Mouse (Mus musculus) left cerebral cortex, postnatal 10 days (tissue): ENCODE results near the gene Ocm. TPM values are rescaled to one million over a fixed set of nuclear protein-coding genes. Genes with fewer than 3 reads are reported as not detected.
A peak's percentile ranks its signal among the peaks of the same experiment; 100 is the strongest.

Experiments used
- DNase-seq, 2 experiments: peaks; one replicate each; pipeline ENCODE4 v3.0.0; 2021 to 2022; ENCODE audit warnings: low spot score in 2 of 2, mixed read lengths in 1 of 2; ENCODE audit errors: extremely low spot score in 1 of 2
- intact Hi-C: fragments of 180-260 bp; cut with DNase I; formaldehyde crosslinking; loops from one replicate; pipeline ENCODE4 v1.15.1; 2025
- total RNA-seq, 2 experiments: library from RNA; stranded (reverse); gene quantifications; 2 replicates each; pipeline ENCODE4 v1.2.3; 2021

The Ocm gene
- total RNA-seq, 2 experiments from 2014 or later = 2.3 TPM

DNA sequence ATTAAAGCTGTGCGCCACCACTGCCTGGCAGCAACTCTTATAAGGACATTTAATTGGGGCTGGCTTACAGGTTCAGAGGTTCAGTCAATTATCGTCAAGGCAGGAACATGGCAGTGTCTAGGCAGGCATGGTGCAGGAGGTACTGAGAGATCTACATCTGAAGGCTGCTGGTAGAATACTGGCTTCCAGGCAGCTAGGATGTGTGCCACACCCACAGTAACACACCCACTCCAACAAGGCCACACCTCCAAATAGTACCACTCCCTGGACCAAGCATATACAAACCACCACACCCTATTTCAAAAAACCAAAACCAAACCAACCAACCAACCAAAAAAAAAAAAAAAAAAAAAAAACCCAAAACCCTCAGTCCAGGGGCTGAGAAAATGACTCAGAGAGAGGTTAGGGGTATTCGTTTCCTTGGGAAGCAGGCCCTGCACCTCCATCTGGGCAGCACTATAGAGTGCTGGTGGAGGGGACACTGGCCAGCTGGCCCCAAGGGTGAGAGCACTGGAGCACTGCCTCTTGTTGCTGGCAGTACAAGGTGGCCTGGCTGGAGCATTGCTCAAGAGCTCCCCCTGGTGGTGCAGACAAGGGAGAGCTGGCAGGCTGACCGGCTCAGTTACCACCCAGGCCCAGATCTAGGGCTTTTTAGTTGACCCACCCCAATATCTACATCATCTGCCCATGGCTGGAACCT, 51.4 kb downstream of the Ocm start:
- intact Hi-C loops = loop anchor here (5.0 kb wide), 1 partner anchor 38 kb away; no protein-coding TSS in a partner anchor

DNA sequence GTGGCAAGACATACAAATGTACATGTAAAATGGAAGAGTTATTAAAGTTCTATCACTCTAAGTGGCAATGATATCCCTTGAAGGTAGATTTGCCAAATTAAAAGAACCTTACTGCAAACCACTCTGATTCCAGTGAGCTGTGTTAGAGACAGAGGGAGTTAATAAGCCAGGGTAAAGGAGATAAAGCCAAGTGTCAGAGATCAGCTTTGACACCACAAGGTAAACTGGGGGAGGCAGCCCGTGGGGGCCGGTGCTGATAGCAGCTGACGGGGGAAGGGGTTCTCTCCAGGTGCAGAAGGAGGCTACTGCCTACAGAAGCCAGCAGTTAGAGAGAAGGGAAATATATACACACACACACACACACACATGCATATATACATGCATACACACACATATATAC, 53.8 kb downstream of the Ocm start:
- no peak for DNase-seq
- intact Hi-C loops = no loop called here

More for the DNA sequence above, 51.4 kb downstream of the Ocm start:
- DNase-seq = peak; percentile 13 to 59

Other genes starting within 250 kb of the Ocm start
- 10 to 100 TPM; 46.3 to 46.6 TPM for gene Eif2ak1, start 208.9 kb downstream of the Ocm start, total RNA-seq
- gene Ankrd61, start 129.0 kb downstream of the Ocm start, total RNA-seq = under 1 TPM; 0.20 to 0.26 TPM
- 10 to 100 TPM; 47.9 to 50.3 TPM for gene Aimp2, start 116.8 kb downstream of the Ocm start, total RNA-seq
- gene Pms2, start 116.7 kb downstream of the Ocm start, total RNA-seq = 10 to 100 TPM; 20.5 to 21.0 TPM
- gene Gm42421, start 98.5 kb downstream of the Ocm start, total RNA-seq = 1 to 10 TPM; 1.8 to 2.2 TPM
- 1 to 10 TPM; 5.5 to 7.7 TPM for gene Rsph10b, start 93.6 kb downstream of the Ocm start, total RNA-seq
- gene Ccz1, start 11.8 kb downstream of the Ocm start, total RNA-seq = 10 to 100 TPM; 54.1 to 54.5 TPM
- gene Lmtk2, start 73.8 kb upstream of the Ocm start, total RNA-seq = 100 to 1,000 TPM; 120 to 129 TPM
- gene Bhlha15, start 163.6 kb upstream of the Ocm start, total RNA-seq = under 1 TPM; 0.32 to 0.43 TPM
- 10 to 100 TPM; 81.4 to 83.7 TPM for gene Tecpr1, start 196.9 kb upstream of the Ocm start, total RNA-seq
- 10 to 100 TPM; 58.7 to 60.6 TPM for gene Bri3, start 217.8 kb upstream of the Ocm start, total RNA-seq